Mouse (Mus musculus) inflammation-experienced regulatory T-cells, adult 6 months (primary cell): ENCODE measurements around the gene Ccdc60. TPM values are rescaled to one million over a fixed set of nuclear protein-coding genes. Genes with fewer than 3 reads are reported as not detected.
"Not testable (repeated sequence)": the region's sequence is repeated elsewhere in the genome, so short reads cannot be mapped to it uniquely, and the experiment has no call there.

Source experiments
- ATAC-seq: one replicate; pipeline ENCODE4 v1.8.0; 2017
- polyA plus RNA-seq, 3 experiments: library from polyadenylated mRNA; unstranded; fragments of 100-300 nt; shearing (Covaris generic); gene quantifications; one replicate each; pipeline ENCODE4 v1.2.1; 2017

Ccdc60 gene
- polyA plus RNA-seq: under 1 TPM in 1 of 3 experiments, not detected in 2; 0.12 TPM

DNA sequence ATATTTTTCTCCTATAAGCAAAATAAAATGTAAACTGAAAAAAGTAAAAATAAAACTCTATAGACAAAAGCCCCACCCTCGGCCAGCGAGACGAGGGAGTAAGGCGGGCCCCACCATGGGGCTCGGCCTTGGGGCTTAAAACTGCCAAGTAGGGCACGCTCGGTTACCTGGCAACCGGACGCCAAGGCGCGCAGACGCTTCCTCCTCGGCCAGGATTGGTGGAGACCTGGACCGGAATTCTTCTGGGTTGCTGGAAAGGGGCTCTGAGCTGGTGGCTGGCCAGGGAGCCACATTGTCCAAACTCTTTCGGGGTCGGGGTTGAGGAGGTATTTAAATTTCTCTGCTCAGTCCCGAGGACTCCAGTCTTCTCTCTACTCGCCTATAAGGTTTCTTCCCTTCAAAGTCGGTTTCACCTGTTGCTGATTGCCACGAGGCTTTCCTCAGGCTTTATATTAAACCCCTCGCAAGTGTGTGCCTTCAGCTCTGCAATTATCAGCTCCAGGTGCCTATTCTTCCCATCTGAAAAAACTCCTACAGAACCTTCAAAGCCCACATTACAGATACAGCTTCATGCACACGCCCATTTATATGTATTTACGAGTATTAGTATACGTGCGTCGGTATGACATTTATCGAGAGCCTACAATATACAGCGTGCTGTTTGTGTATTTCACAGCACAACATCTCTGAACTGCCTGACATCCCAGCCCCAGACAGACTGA is at the start of gene Ccdc60:
Ccdc60 (minus strand) TSS at position 137 of the 722 bp plus-strand sequence.
- ATAC-seq: no peak

DNA sequence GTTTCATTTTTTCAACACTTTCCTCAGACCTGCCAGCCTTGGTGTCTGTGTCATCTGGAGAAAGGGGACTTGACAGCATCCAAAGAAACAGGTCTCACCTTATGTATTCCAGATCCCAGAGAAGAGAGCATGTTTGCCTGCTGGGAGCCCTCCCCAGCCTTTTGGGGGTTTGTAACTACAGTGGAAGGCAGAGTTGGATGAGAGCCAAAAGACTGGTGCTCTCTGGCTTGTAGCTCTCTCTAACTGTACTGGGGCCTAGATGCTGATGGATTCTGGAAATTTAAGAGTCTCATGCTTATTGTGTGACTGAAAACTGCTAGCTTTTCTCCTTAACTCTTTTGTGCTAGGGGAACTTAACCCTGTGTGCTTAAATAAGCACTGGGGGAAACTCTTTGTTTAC is 47.4 kb upstream of the Ccdc60 start:
- no peak for ATAC-seq

DNA sequence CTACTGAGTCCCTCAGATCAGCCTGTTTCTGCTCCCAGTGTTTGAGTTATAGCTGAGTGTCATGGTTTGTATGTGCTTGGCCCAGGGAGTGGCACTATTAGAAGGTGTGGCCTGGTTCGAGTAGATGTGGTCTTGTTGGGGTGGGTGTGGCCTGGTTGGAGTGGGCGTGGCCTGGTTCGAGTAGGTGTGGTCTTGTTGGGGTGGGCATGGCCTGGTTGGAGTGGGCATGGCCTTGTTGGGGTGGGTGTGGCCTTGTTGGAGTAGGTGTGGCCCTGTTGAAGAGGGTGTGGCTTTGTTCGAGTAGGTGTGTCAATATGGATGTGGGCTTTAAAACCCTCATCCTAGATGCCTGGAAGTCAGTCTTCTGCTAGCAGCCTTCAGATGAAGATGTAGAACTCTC is 40.1 kb upstream of the Ccdc60 start:
- no peak for ATAC-seq

DNA sequence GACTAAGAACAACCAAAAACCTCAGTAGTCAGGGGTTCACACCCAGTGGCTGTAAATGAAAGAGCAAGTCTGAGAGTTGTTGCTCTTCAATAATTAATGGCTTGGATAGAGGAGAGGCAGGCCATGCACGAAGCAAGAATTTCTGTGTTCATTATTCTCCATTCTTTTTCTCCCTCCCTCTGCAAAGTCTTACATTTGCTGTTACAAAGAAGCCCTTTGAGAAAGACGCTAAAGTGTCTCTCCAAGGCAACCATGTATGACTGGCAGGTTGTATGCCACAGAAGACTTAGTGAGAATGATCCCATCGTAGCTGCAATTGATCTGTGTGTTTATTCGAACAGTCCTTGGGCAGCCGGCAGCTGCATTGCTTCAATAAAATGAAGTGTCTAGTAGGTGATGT is 34.6 kb upstream of the Ccdc60 start:
- no peak for ATAC-seq

DNA sequence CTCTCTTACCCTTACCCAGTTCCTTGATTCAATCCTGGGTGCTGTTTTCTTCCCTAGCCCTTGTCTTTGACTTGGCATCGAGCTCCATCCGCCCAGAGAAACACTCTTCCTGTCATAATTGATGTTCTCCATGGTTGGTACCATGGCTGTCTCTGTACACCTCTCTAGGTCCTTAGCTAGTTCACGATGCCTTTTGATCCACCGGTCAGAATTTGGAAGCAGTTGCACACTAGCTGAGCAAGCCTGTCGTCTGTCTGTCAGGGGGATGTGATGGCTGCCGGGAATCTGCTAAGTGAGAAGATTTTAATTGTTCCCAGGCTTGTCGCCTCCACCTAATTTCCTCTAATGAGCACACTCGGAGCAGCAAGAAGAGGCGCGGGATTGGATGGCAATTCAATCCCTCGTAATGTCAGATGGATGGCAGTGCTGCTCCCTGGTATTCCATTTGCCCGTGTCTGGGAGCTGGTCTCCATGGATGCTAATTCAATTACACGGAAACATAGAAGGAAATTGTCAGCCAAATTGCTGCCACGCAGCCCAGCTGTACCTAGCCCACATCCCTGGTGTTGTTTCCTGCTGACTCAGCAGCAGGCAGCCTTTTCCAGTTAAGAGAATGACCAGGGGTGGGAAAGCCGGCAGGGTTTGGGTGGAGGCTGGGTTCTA is 33.7 kb upstream of the Ccdc60 start:
- no peak for ATAC-seq

DNA sequence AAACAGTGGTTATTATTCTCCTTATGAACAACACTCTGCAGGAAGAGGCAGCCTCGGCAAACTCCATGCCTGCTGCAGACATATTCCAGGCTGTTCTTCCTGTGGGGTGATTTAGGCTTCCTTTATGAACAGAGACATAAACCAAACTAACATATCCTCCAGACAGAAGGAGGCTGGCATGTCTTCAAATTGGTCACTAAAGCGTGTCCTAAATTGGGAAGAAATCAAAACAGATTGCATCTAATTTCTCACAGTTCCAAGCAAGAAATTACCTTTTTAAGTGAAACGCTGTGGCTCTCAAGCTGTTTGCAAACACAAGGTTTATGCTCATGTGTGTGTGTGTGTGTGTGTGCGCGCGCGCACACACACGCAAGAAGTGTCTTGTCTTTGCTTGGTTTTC is 24.9 kb upstream of the Ccdc60 start:
- ATAC-seq: no peak

DNA sequence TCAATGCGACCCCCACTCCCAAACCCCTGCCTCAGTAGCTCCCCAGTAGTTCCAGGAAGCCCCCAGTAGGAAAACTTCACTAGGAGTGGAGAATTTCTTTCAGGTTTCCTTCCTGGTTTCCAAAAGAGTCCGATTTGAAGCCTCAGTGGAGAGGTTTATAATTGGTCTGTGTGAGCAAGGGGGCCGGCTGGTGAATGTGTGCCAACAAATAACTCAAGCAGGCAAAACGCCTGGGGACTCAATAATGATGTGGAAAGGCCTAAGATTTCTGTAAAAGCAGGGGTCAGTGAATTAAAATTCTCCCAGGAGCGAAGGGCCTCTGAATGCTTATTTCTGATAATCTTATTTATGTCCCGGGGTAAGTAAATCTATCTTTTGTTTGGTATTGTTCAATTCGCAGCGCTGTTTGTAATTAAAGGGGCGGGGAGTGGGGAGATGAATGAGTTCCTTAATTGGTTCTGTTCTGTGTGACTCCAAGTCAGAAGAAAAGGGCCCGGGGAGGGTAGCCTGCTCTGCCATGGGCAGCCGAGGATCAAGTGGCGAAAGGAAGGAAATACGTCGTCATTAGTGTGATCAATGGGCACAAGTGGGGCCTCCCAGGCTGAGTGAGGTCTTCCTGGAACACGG is 23.4 kb upstream of the Ccdc60 start:
- ATAC-seq: no peak

DNA sequence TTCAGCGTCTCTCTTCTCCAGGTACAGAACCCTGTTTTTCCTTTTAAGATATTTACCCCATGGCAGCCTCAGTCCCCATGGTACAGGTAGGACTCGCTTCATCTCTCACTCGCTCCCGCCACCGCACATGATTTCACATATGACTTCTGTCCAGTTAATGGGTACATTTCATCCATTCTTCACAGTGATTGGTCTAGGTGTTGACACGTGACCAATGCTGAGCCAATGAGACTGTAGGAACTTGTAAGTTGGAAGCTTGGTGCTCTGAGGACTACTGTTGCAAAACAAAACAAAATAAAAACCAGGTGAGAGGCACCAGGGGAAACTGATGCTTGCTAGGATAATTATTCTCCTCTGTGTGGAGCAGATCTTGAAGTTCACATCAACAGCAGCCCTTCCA is 22.9 kb upstream of the Ccdc60 start:
- ATAC-seq: no peak

DNA sequence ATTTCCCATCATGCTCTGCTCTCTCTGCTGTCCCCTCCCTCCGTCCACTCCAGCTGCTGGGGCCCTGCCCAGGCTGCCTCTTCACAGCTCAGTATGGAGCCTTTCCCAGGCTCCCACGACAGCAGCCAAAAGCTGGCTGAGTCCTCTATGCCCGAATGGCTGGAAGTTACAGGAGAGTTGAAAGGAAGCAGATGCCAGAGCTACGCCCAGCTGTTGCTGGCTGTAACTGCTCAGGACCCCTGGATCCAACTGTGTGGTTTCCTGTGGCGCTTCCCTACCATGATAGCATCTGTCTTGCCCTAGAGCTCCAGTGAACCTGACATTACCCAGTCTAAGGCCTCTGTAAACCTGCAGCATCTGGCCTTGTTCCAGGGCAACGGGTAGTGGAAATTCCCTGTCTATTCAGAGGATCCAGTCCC is 20.6 kb upstream of the Ccdc60 start:
- no peak for ATAC-seq

DNA sequence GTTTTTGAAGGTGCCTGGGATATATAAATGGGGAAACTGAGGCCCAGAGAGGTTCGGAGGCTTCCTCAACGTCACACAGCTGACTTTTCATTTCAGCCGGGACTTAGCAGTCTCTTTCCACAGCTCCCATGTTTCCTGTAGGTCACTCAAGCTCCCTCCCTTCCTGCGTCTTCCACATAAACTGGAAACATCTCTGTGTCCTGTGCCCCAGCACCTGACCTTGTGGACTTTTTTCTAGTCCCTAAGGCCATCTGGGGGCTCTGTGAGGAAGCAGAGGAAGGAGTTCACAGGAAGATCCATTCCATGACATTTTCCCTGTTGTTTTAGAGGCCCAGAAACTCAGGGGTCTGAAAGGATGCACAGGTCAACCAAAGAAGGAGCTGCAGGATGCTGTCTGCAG is 16.8 kb upstream of the Ccdc60 start:
- no peak for ATAC-seq

DNA sequence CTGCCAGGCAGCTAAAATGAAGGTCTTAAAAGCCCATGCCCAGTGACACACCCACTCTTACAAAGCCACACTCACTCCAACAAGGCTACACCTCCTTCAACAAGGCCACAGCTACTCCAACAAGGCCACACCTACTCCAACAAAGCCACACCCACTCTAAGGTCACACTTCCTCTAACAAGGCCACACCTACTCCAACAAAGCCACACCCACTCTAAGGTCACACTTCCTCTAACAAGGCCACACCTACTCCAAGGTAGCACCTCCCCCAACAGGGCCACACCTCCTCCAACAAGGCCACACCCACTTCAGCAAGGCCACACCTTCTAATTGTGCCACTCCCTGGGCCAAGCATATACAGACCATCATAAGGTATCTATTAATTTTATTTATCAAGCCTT is 16.4 kb upstream of the Ccdc60 start:
- ATAC-seq: not testable (repeated sequence)

DNA sequence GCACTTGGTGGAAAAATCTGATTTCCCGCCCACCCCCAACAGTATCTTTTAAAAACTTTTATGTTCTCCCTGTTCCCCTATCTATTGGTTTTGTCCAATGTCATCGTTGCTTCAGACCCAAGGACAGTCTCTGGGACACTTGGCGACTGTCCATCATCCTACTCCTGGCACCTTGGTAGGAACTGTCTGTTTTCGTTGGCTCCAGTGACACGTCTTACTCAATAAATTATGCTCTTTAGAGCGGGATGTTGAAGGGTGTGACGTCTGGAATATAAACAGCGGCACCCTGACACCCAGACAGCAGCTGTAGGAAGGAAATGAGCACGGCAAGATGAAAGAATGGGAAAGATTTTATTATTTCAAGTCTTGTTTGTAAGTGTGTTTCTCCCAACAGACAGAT is 12.2 kb upstream of the Ccdc60 start:
- no peak for ATAC-seq

DNA sequence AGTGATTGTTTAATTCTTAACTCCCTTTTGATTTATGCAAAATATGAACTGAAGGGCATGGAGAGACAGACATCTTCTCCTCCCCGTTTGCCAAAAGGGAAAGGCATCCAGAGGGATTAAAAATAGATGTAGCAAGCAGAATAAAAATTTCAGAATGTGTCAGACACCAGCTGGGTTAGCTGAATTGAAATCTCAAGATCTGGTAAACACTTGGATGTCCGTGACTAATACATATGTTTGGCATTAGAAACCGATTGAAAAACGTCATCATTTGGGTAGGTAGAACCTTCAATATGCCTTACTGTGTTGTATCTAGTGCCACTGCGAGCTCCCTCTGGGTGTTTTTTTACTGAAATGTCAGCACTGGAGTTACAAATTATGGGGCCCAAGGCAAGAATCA is 4.7 kb upstream of the Ccdc60 start:
- ATAC-seq: no peak

DNA sequence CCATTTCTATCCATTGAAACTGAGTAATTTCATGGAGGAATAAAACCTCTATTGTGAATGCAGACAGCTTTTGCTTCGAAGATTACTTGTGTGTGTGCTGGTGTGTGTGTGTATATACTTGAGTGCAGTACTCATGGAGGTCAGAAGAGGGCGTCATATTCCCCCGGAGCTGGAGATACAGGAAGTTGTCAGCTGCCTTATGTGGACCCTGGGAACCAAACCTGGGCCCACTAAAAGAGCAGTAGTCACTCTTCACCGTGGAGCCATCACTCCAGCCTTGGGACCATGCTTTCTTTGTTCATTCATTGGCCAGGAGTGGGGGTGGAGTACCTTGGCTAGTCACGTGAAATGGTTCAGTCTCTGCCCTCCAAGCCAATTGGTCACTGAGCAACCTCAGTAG is 1.8 kb upstream of the Ccdc60 start:
- no peak for ATAC-seq

DNA sequence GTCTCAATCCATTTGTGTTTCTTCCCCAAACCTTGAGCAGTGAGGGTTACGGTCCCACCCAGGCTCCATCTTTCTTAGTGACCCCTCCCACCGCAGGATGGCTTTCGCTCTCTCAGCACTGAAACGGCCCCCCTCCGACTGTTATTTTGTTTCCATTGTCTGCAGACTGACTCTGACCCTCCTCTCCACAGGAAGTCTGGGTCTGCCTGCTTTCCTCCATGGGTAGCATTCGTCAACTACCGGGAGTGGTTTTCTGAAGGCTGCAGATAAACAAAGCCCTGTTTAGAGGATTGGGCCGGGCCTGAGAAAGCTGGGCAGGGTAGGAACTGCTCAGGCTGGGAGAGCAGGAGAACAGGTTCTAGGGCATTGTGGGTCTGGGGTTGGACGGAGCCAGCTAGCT is 1.1 kb upstream of the Ccdc60 start:
- ATAC-seq: no peak

DNA sequence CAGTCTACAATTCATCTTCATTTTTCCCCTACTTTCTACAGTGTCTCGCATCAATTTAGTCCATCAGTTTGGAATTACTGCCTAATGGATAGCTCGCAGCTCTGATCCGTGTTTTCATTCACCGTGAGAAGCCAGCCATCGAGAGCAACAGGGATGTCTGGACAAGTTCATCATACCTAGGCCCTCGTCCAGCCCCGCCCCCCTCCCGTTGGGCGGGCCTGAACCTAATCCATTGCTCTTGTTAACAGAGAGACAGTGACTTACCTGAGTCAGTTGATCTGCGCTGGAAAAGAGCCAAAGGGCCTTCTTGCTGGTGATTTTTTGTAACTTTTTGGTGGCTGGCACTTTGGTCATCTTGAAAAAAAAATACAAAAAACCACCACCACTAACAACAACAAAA is 602 bp downstream of the Ccdc60 start:
- no peak for ATAC-seq

DNA sequence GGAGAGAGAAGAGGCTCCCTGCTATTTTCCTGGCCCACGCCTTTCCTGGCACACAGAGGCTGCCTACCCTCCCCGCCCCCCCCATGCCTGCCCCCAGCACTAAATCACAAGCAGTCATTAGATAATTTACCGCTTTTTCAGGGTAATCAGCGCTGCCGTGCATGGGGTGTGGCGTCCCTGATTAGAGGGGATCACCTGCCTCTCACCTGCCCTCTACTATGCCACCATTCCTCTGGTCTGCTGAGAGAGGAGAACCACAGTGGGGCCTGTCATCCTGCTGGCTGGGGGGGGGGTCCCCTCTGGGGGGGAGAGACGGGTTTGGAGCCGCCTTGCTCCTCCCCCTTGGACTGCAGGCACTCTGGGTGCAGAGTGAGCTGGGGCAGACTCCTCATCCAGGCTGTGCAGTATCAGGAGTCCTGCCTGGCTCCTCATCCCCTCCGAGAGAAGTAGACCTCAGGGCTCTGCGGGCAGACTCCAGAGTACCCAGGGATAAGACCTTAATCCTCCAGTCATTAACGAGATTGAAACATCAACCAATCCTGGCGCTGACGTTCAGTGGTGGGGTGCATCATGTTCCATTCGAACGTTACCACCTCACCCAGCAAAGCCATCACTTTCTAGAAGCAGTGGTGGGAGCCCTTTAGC is 3.1 kb downstream of the Ccdc60 start:
- ATAC-seq: no peak

DNA sequence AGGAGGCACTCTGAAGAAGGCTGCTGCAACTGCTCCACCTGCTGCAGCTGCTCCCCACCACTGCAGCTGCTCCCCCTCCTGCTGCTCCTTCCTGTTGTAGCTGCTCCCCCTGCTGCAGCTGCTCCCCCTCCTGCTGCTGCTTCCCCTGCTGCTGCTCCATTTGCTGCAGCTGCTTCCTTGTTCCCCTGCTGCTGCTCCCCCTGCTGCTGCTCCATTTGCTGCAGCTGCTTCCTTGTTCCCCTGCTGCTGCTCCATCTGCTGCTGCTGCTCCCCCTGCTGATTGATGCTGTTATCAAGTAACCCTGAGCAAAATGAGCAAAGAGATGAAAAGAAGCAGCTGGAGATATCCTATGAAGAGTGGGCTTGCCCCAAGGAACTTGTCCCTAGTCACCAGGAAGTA is 8.3 kb downstream of the Ccdc60 start:
- no peak for ATAC-seq

DNA sequence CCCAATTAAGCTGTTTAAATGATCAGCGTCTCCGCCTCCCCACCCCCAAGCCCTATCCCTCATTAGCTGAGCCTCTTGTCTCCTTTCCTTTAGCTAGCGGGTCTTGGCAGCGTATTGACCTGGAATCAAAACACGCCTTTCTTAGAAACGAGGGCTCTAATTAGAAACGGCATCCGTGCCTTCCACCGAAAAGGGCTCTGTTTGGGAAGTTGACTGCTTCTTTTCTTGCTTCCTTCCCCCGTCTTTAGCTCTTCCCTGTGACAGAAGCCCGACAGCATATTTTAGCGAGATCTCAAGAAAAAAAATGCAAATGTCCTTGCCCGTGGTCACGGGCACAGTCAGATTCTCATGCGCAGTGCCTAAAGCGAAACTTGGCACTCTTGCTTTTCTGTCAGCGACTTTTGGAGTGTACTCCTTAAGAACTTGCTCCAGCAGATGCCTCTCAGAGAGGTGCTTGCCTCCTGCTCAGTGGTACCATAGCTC is 10.3 kb downstream of the Ccdc60 start:
- no peak for ATAC-seq

DNA sequence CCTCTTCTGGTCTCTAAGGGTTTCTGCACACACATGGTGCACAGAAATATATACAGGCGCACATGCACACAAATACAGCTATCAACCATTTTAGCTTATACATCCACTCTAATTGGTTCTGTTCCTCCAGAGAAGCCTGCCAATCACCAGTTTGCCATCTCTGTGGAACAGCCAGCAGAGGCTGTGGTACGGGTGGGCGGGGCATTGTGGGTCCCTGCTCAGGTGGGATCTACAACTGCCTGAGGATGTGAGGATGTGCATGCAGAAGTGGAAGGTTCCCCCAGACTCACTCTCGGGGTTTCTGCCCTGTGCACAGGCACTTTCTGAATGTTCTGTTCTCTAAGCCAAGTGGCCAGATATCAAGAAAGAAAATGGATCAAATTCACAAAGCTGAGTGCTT is 10.8 kb downstream of the Ccdc60 start:
- ATAC-seq: no peak

DNA sequence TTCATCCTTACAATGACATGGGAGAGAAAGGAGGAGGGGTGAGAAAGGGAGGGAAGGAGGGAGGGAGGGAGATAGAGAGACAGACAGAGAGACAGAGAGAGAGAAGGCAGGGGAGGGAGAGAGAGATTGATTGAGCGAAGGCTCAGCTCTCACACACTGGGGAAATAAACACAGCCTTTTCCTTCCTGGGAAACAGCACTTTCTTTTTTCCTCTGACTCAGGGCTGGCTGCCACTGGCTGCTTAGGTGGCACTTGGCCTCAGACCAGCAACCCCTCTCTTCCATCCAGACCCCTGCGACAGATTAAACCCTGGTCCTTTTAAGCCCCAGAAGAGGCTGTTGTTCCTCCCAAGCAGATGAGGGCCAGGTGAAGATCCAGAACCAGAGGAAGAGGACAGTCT is 14.0 kb downstream of the Ccdc60 start:
- no peak for ATAC-seq

DNA sequence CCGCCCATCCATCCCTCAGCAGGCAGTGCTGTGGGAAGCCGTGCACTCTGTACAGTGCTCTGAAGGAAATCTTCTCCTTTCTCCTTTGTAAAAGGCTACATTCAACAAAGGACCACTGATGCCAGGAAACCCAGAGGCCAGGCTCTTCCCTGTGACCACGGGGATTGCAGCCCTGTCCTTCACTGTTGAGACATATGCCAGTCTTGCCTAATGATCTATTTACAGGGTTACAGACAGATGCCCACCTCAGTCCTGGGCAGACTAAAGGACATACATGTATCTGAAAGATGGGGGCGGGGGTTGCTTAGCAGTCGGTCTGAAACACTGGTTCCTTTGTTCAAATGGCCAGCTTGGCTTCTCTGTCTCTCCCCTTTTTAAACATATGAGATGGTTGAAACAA is 14.4 kb downstream of the Ccdc60 start:
- no peak for ATAC-seq

DNA sequence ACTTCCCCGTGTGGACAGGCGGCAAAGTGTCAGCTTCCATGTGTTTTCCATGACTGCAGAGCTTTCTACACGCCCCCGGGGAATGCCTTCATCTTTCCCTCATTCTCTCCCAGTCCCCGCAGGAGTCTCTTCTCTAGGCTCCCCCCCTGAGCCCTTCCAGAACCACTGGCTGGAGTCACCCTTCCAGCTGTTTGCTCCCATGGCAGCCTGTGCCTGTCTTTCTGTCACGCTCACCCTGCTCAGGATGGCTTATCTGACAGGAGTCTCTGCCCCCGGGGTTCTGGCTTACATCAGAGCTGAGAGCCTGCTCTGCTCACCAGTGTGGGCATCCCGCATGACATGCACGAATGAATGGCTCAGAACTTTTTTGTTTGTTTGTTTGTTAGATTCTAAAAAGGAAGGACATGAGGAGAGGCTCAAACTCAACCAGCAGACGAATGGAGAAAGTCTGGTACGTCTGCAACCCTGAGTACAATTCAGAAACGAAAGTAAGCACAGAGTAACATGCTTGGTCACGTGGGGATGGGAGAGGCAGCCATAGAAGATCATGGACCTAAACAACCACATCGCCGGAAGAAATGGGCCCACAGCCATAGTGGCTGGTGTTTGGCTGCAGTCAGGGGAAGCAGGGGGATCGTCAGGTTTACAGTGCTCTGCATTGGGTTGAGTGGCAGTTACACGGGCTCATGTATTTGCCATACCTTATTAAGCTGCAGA is 17.1 kb downstream of the Ccdc60 start:
- ATAC-seq: no peak
